ENCODE assay signal across 10 mouse cellular contexts in the genomic region with DNA sequence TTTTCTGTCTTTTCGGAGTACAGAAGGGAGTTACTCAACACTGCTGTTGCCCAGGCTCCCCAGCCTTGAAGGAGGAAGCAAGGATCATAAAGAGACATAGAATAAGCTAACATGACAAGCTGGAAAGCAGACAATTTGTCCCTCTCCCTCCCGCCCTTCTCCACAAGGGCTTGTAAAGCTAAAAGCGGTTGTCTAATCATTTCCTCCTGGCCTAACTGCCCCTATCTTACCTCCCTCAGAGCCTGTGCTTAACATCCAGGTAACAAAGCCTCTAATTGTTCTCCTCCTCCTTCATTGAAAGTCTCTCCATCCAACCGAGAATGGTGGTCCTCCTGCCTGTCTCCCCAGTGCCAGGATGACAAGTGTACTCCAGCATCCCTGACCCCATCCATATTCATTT. TPM values are rescaled to one million over a fixed set of nuclear protein-coding genes. Genes with fewer than 3 reads are reported as not detected.
DNase-seq lines count a peak whose midpoint lies in the region; ATAC-seq and TF ChIP-seq lines count a peak whose summit lies in the region.
"Had no signal": no experiment of that assay in that cellular context is flagged by ENCODE, and none has a peak within 500 bp of the region (broad histone marks: within the 10 kb centered on the region; RNA-seq: fewer than 3 reads in every experiment).

No protein-coding gene starts in this region.

- DNase-seq in 416B (ENCODE audit: low read depth): peak; percentile 73
- no peak for DNase-seq in forebrain, postnatal 0 days
- DNase-seq in liver, postnatal 0 days: no peak
- DNase-seq in left cerebral cortex, postnatal 36 days (ENCODE audit: low spot score in 2 of 2): no peak
- DNase-seq in retina, postnatal 1 day: no peak
- DNase-seq: adrenal gland, adult 8-10 months; right cerebral cortex, postnatal 14 days had no signal

- intact Hi-C loops in left cerebral cortex, postnatal 36 days (cut with DNase I): no loop called here

- H3K27ac ChIP-seq in forebrain, postnatal 0 days (ENCODE audit: low read depth, low read length): no peak overlapping the region
- H3K27ac ChIP-seq in liver, postnatal 0 days (ENCODE audit: low read depth): no peak overlapping the region

- H3K27me3 ChIP-seq in C2C12 (ENCODE audit: control insufficient read depth, insufficient read depth, insufficient read length): no peaks in the 10 kb centered on the region
- no peaks in the 10 kb centered on the region for H3K27me3 ChIP-seq in forebrain, postnatal 0 days (ENCODE audit: insufficient read depth, low read length)
- H3K27me3 ChIP-seq in liver, postnatal 0 days (ENCODE audit: insufficient read depth, low read length): no peaks in the 10 kb centered on the region

- 53% methylated on average over 4 of the region's 4 CpGs for WGBS in forebrain, postnatal 0 days
- WGBS in liver, postnatal 0 days (ENCODE audit: insufficient replicate concordance): 35% methylated on average over 4 of the region's 4 CpGs

- peak overlapping the region; percentile 47 for H3ac ChIP-seq in C2C12 (ENCODE audit: control insufficient read depth, insufficient read length, low read depth)

- no peaks in the 10 kb centered on the region for H3K9me3 ChIP-seq in forebrain, postnatal 0 days (ENCODE audit: low read length)
- H3K9me3 ChIP-seq in liver, postnatal 0 days (ENCODE audit: low read length): no peaks in the 10 kb centered on the region

- no peak overlapping the region for H3K9ac ChIP-seq in forebrain, postnatal 0 days
- H3K9ac ChIP-seq in liver, postnatal 0 days (replicated peaks): no peak overlapping the region

- peaks cover 14% of the 10 kb centered on the region for H3K79me2 ChIP-seq in C2C12 (ENCODE audit: control insufficient read depth, insufficient read depth)

- peaks cover 37% of the 10 kb centered on the region for H3K36me3 ChIP-seq in C2C12 (ENCODE audit: control insufficient read depth, insufficient read depth)
- peaks cover 31% of the 10 kb centered on the region for H3K36me3 ChIP-seq in forebrain, postnatal 0 days (ENCODE audit: insufficient read depth)
- H3K36me3 ChIP-seq in liver, postnatal 0 days (replicated peaks; ENCODE audit: insufficient read depth, low read length): peaks cover 18% of the 10 kb centered on the region

- peaks cover 12% of the 10 kb centered on the region for H3K4me1 ChIP-seq in forebrain, postnatal 0 days (ENCODE audit: insufficient read depth)
- H3K4me1 ChIP-seq in liver, postnatal 0 days (ENCODE audit: insufficient read depth): peaks cover 18% of the 10 kb centered on the region

- TF ChIP-seq EP300 in liver, postnatal 0 days (IDR thresholded peaks at IDR 0.05; ENCODE audit: low read depth): no peak

- no peak for ATAC-seq in forebrain, postnatal 0 days
- ATAC-seq in liver, postnatal 0 days: no peak
- no peak for ATAC-seq in frontal cortex, adult (ENCODE audit: low TSS enrichment)

- no peak overlapping the region for H3K4me3 ChIP-seq in C2C12 (ENCODE audit: insufficient read depth, poor library complexity, severe bottlenecking)
- no peak overlapping the region for H3K4me3 ChIP-seq in forebrain, postnatal 0 days (ENCODE audit: low read depth, low read length)
- no peak overlapping the region for H3K4me3 ChIP-seq in liver, postnatal 0 days (ENCODE audit: low read depth, low read length)

- peak overlapping the region; percentile 86 for H3K4me2 ChIP-seq in forebrain, postnatal 0 days (ENCODE audit: low read depth)
- H3K4me2 ChIP-seq in liver, postnatal 0 days (ENCODE audit: low read depth, low read length): peak overlapping the region; percentile 88

- H3K79me3 ChIP-seq in C2C12 (ENCODE audit: low read depth): no peaks in the 10 kb centered on the region

- no peak for TF ChIP-seq CTCF in C2C12 (IDR thresholded peaks at IDR 0.05; ENCODE audit: control insufficient read depth, insufficient read depth, insufficient read length)
- no peak for TF ChIP-seq CTCF in forebrain, postnatal 0 days (IDR thresholded peaks at IDR 0.05; ENCODE audit: low read depth)
- no peak for TF ChIP-seq CTCF in liver, postnatal 0 days (IDR thresholded peaks at IDR 0.05; ENCODE audit: low read depth)

TF ChIP-seq in C2C12, 6 proteins besides CTCF, POLR2A, EP300 and RAD21:
- TF ChIP-seq FOSL1 (IDR thresholded peaks at IDR 0.05; ENCODE audit: insufficient read depth, low read length, poor library complexity, severe bottlenecking): no peak
- TF ChIP-seq USF1 (IDR thresholded peaks at IDR 0.05; ENCODE audit: low read depth): no peak
- TF ChIP-seq MYOD1 (IDR thresholded peaks at IDR 0.05; ENCODE audit: control insufficient read depth, insufficient read length, low read depth): no peak
- no peak for TF ChIP-seq MAX (IDR thresholded peaks at IDR 0.05)
- TF ChIP-seq CEBPB (IDR thresholded peaks at IDR 0.05; ENCODE audit: low read depth): no peak
- no peak for TF ChIP-seq MYOG (IDR thresholded peaks at IDR 0.05; ENCODE audit: control insufficient read depth, extremely low read depth, insufficient read length)

RNA-seq across cellular contexts. Expression of gene G6pc3, which starts 1.4 kb away (rescaled TPM):
- 40.4 TPM for polyA plus RNA-seq in C2C12 (2012; fragmentation: generic; extraction: Trizol)
- total RNA-seq in forebrain, postnatal 0 days (2014; rRNA removed): 27.3 and 32.1 TPM in 2 replicates
- polyA plus RNA-seq in forebrain, postnatal 0 days (2015; fragmentation: Nextera tagmentation; extraction: Ambion mirVana): 27.4 and 32.0 TPM in 2 replicates
- polyA plus RNA-seq in liver, postnatal 0 days (2015; fragmentation: Nextera tagmentation; extraction: Ambion mirVana): 6.7 and 6.8 TPM in 2 replicates
- 10 to 100 TPM; 56.1 to 67.2 TPM for total RNA-seq in left cerebral cortex, postnatal 36 days (2021)

RNA-seq across cellular contexts. Expression of gene Lsm12, which starts 5.8 kb away (rescaled TPM):
- polyA plus RNA-seq in C2C12 (2012; fragmentation: generic; extraction: Trizol): 43.0 TPM
- 76.7 and 86.4 TPM in 2 replicates for total RNA-seq in forebrain, postnatal 0 days (2014; rRNA removed)
- polyA plus RNA-seq in forebrain, postnatal 0 days (2015; fragmentation: Nextera tagmentation; extraction: Ambion mirVana): 145 and 154 TPM in 2 replicates
- polyA plus RNA-seq in liver, postnatal 0 days (2015; fragmentation: Nextera tagmentation; extraction: Ambion mirVana): 52.2 and 55.0 TPM in 2 replicates
- 10 to 100 TPM; 58.0 to 58.7 TPM for total RNA-seq in left cerebral cortex, postnatal 36 days (2021)

RNA-seq across cellular contexts. Expression of gene Tmem101, which starts 34.6 kb away (rescaled TPM):
- polyA plus RNA-seq in C2C12 (2012; fragmentation: generic; extraction: Trizol): 25.1 TPM
- 42.1 and 44.4 TPM in 2 replicates for total RNA-seq in forebrain, postnatal 0 days (2014; rRNA removed)
- 34.1 and 38.2 TPM in 2 replicates for polyA plus RNA-seq in forebrain, postnatal 0 days (2015; fragmentation: Nextera tagmentation; extraction: Ambion mirVana)
- 5.8 and 6.4 TPM in 2 replicates for polyA plus RNA-seq in liver, postnatal 0 days (2015; fragmentation: Nextera tagmentation; extraction: Ambion mirVana)
- total RNA-seq in left cerebral cortex, postnatal 36 days (2021): 10 to 100 TPM; 24.2 to 27.3 TPM

RNA-seq across cellular contexts. Expression of gene Hdac5, which starts 39.1 kb away (rescaled TPM):
- 74.9 TPM for polyA plus RNA-seq in C2C12 (2012; fragmentation: generic; extraction: Trizol)
- total RNA-seq in forebrain, postnatal 0 days (2014; rRNA removed): 170 and 209 TPM in 2 replicates
- 67.1 and 69.4 TPM in 2 replicates for polyA plus RNA-seq in forebrain, postnatal 0 days (2015; fragmentation: Nextera tagmentation; extraction: Ambion mirVana)
- polyA plus RNA-seq in liver, postnatal 0 days (2015; fragmentation: Nextera tagmentation; extraction: Ambion mirVana): 17.7 and 17.8 TPM in 2 replicates
- 100 to 1,000 TPM; 270 to 275 TPM for total RNA-seq in left cerebral cortex, postnatal 36 days (2021)

RNA-seq across cellular contexts. Expression of gene Nags, which starts 45.5 kb away (rescaled TPM):
- polyA plus RNA-seq in C2C12 (2012; fragmentation: generic; extraction: Trizol): not detected
- 0.14 and 0.15 TPM in 2 replicates for total RNA-seq in forebrain, postnatal 0 days (2014; rRNA removed)
- 0.28 and 0.35 TPM in 2 replicates for polyA plus RNA-seq in forebrain, postnatal 0 days (2015; fragmentation: Nextera tagmentation; extraction: Ambion mirVana)
- polyA plus RNA-seq in liver, postnatal 0 days (2015; fragmentation: Nextera tagmentation; extraction: Ambion mirVana): 18.5 and 25.1 TPM in 2 replicates
- total RNA-seq in left cerebral cortex, postnatal 36 days (2021): not detected
- total RNA-seq: left cerebral cortex, postnatal 25 days had no signal
